Mouse (Mus musculus) hindbrain, embryonic 10.5 days (tissue): ENCODE measurements around the gene Maml2. TPM values are rescaled to one million over a fixed set of nuclear protein-coding genes. Genes with fewer than 3 reads are reported as not detected.

Experiments used
- DNase-seq: peaks from one replicate; pipeline ENCODE4 v3.0.0-alpha.2; 2017; ENCODE audit warnings: low spot score
- H3K27ac ChIP-seq: fragments of 300-500 bp; sonication (generic); 2 replicates; pipeline ENCODE4 v1.5.1; 2016; ENCODE audit warnings: mild to moderate bottlenecking, moderate library complexity
- H3K27me3 ChIP-seq: fragments of 300-500 bp; sonication (generic); 2 replicates; pipeline ENCODE4 v1.6.1; 2016; ENCODE audit warnings: mild to moderate bottlenecking; ENCODE audit not compliant: poor library complexity, insufficient read depth, severe bottlenecking
- H3K36me3 ChIP-seq: fragments of 300-500 bp; sonication (generic); 2 replicates; pipeline ENCODE4 v1.6.1; 2016; ENCODE audit warnings: mild to moderate bottlenecking, moderate library complexity
- H3K4me1 ChIP-seq: fragments of 300-500 bp; sonication (generic); replicated peaks from 2 replicates; pipeline ENCODE4 v1.6.1; 2016; ENCODE audit warnings: mild to moderate bottlenecking
- H3K4me3 ChIP-seq: fragments of 300-500 bp; sonication (generic); 2 replicates; pipeline ENCODE4 v1.5.1; 2016; ENCODE audit warnings: mild to moderate bottlenecking, moderate library complexity
- H3K9me3 ChIP-seq: fragments of 300-500 bp; sonication (generic); 2 replicates; pipeline ENCODE4 v1.6.1; 2016; ENCODE audit warnings: mild to moderate bottlenecking, moderate library complexity
- WGBS: fragments of 180-500 bp; shearing (Covaris S2); methylation state at CpG from one replicate; pipeline ENCODE4 v1.1.7; 2016; 5-methylcytosine and 5-hydroxymethylcytosine counted together
- polyA plus RNA-seq: library from polyadenylated mRNA; unstranded; fragments of >200 nt; fragmentation: Nextera tagmentation; extraction: Ambion mirVana; gene quantifications from 2 replicates; pipeline ENCODE4 v1.2.1, GENCODE M21; 2016

Gene Maml2
- polyA plus RNA-seq, 1 experiment from 2014 or later, result 10.0 TPM

- H3K4me3 ChIP-seq, result no peak overlapping the region
- no peaks in the 10 kb centered on the region for H3K36me3 ChIP-seq
- H3K27ac ChIP-seq, result no peak overlapping the region
- 58% methylated on average over 3 of the region's 3 CpGs for WGBS
- H3K9me3 ChIP-seq, result no peaks in the 10 kb centered on the region
- no peak for DNase-seq
- H3K4me1 ChIP-seq, result peaks cover 14% of the 10 kb centered on the region
- no peaks in the 10 kb centered on the region for H3K27me3 ChIP-seq
These were observed 310.8 kb downstream of the Maml2 start for GRCm38 (mm10) chr9:13608532-13609071.

GRCm38 (mm10) chr9:13611561-13611960, 313.8 kb downstream of the Maml2 start:
- DNase-seq, result no peak
- Histone ChIP-seq H3K4me1 (peaks cover 31% of the 10 kb centered on the region), H3K27me3 (no peaks in the 10 kb centered on the region), H3K9me3 (no peaks in the 10 kb centered on the region), H3K4me3 (no peak overlapping the region), H3K36me3 (no peaks in the 10 kb centered on the region), H3K27ac (no peak overlapping the region)
- WGBS, result 82% methylated on average over 3 of the region's 3 CpGs

GRCm38 (mm10) chr9:13612371-13612770, 314.6 kb downstream of the Maml2 start:
- H3K27me3 ChIP-seq, result no peaks in the 10 kb centered on the region
- no peak overlapping the region for H3K4me3 ChIP-seq
- WGBS, result 62% methylated on average over 8 of the region's 8 CpGs
- DNase-seq, result no peak
- H3K27ac ChIP-seq, result peak overlapping the region; percentile 24; the same call in 1 of the 2 replicates
- H3K9me3 ChIP-seq, result no peaks in the 10 kb centered on the region
- no peaks in the 10 kb centered on the region for H3K36me3 ChIP-seq
- H3K4me1 ChIP-seq, result peaks cover 37% of the 10 kb centered on the region

- Histone ChIP-seq H3K4me1 (peaks cover 37% of the 10 kb centered on the region), H3K27ac (peak overlapping the region; percentile 77), H3K36me3 (no peaks in the 10 kb centered on the region), H3K4me3 (no peak overlapping the region), H3K9me3 (no peaks in the 10 kb centered on the region), H3K27me3 (no peaks in the 10 kb centered on the region)
- 45% methylated on average over 8 of the region's 8 CpGs for WGBS
- DNase-seq, result peak; percentile 29
These were observed 315.8 kb downstream of the Maml2 start for GRCm38 (mm10) chr9:13613325-13614268.

- Histone ChIP-seq H3K27ac (peak overlapping the region; percentile 46; the same call in 1 of the 2 replicates), H3K4me1 (peaks cover 37% of the 10 kb centered on the region), H3K4me3 (no peak overlapping the region), H3K27me3 (no peaks in the 10 kb centered on the region), H3K36me3 (peaks cover 11% of the 10 kb centered on the region), H3K9me3 (no peaks in the 10 kb centered on the region)
- WGBS, result 43% methylated on average over 5 of the region's 5 CpGs
- no peak for DNase-seq
These were observed 318.7 kb downstream of the Maml2 start for GRCm38 (mm10) chr9:13616383-13617009.

GRCm38 (mm10) chr9:13620794-13621193, 323.0 kb downstream of the Maml2 start:
- Histone ChIP-seq H3K27ac (no peak overlapping the region), H3K4me3 (no peak overlapping the region), H3K4me1 (peaks cover 13% of the 10 kb centered on the region), H3K27me3 (no peaks in the 10 kb centered on the region), H3K36me3 (peaks cover 14% of the 10 kb centered on the region), H3K9me3 (no peaks in the 10 kb centered on the region)
- DNase-seq, result no peak
- 81% methylated on average over 6 of the region's 6 CpGs for WGBS

- no peak for DNase-seq
- Histone ChIP-seq H3K4me1 (peaks cover 13% of the 10 kb centered on the region), H3K27me3 (no peaks in the 10 kb centered on the region), H3K36me3 (peaks cover 14% of the 10 kb centered on the region), H3K4me3 (no peak overlapping the region), H3K9me3 (no peaks in the 10 kb centered on the region), H3K27ac (no peak overlapping the region)
- WGBS, result 97% methylated on average over 3 of the region's 3 CpGs
These were observed 324.2 kb downstream of the Maml2 start for GRCm38 (mm10) chr9:13621941-13622340.

- H3K36me3 ChIP-seq, result peaks cover 14% of the 10 kb centered on the region
- H3K27ac ChIP-seq, result no peak overlapping the region
- no peaks in the 10 kb centered on the region for H3K9me3 ChIP-seq
- H3K4me3 ChIP-seq, result no peak overlapping the region
- H3K4me1 ChIP-seq, result peaks cover 10% of the 10 kb centered on the region
- H3K27me3 ChIP-seq, result no peaks in the 10 kb centered on the region
- no peak for DNase-seq
- WGBS, result 90% methylated on average over 5 of the region's 5 CpGs
These were observed 324.7 kb downstream of the Maml2 start for GRCm38 (mm10) chr9:13622426-13622825.

GRCm38 (mm10) chr9:13623892-13624422, 326.2 kb downstream of the Maml2 start:
- no peaks in the 10 kb centered on the region for H3K27me3 ChIP-seq
- no peak overlapping the region for H3K27ac ChIP-seq
- DNase-seq, result no peak
- 97% methylated on average over 3 of the region's 3 CpGs for WGBS
- H3K4me3 ChIP-seq, result no peak overlapping the region
- peaks cover 10% of the 10 kb centered on the region for H3K4me1 ChIP-seq
- H3K36me3 ChIP-seq, result peaks cover 14% of the 10 kb centered on the region
- no peaks in the 10 kb centered on the region for H3K9me3 ChIP-seq

- H3K36me3 ChIP-seq, result peaks cover 14% of the 10 kb centered on the region
- no peaks in the 10 kb centered on the region for H3K9me3 ChIP-seq
- no peak for DNase-seq
- H3K27ac ChIP-seq, result no peak overlapping the region
- H3K4me1 ChIP-seq, result peaks cover 10% of the 10 kb centered on the region
- 84% methylated on average over 1 of the region's 1 CpGs for WGBS
- no peaks in the 10 kb centered on the region for H3K27me3 ChIP-seq
- H3K4me3 ChIP-seq, result no peak overlapping the region
These were observed 327.0 kb downstream of the Maml2 start for GRCm38 (mm10) chr9:13624780-13625179.

GRCm38 (mm10) chr9:13625215-13625614, 327.5 kb downstream of the Maml2 start:
- H3K27ac ChIP-seq, result no peak overlapping the region
- no peak for DNase-seq
- 95% methylated on average over 3 of the region's 3 CpGs for WGBS
- peaks cover 14% of the 10 kb centered on the region for H3K36me3 ChIP-seq
- peaks cover 10% of the 10 kb centered on the region for H3K4me1 ChIP-seq
- no peaks in the 10 kb centered on the region for H3K27me3 ChIP-seq
- no peak overlapping the region for H3K4me3 ChIP-seq
- no peaks in the 10 kb centered on the region for H3K9me3 ChIP-seq

- DNase-seq, result no peak
- WGBS, result 56% methylated on average over 3 of the region's 3 CpGs
- H3K4me3 ChIP-seq, result no peak overlapping the region
- peaks cover 3% of the 10 kb centered on the region for H3K36me3 ChIP-seq
- H3K9me3 ChIP-seq, result no peaks in the 10 kb centered on the region
- H3K27ac ChIP-seq, result no peak overlapping the region
- H3K27me3 ChIP-seq, result no peaks in the 10 kb centered on the region
- peaks cover 10% of the 10 kb centered on the region for H3K4me1 ChIP-seq
These were observed 328.7 kb downstream of the Maml2 start for GRCm38 (mm10) chr9:13626480-13626879.

GRCm38 (mm10) chr9:13633371-13633770, 335.6 kb downstream of the Maml2 start:
- DNase-seq, result no peak
- H3K4me3 ChIP-seq, result no peak overlapping the region
- H3K9me3 ChIP-seq, result no peaks in the 10 kb centered on the region
- WGBS, result 81% methylated on average over 1 of the region's 1 CpGs
- H3K27ac ChIP-seq, result no peak overlapping the region
- peaks cover 8% of the 10 kb centered on the region; the same call in 1 of the 2 replicates for H3K4me1 ChIP-seq
- no peaks in the 10 kb centered on the region for H3K36me3 ChIP-seq
- no peaks in the 10 kb centered on the region for H3K27me3 ChIP-seq
